13 mouse cellular contexts compared by ENCODE assay signal in the genomic region with DNA sequence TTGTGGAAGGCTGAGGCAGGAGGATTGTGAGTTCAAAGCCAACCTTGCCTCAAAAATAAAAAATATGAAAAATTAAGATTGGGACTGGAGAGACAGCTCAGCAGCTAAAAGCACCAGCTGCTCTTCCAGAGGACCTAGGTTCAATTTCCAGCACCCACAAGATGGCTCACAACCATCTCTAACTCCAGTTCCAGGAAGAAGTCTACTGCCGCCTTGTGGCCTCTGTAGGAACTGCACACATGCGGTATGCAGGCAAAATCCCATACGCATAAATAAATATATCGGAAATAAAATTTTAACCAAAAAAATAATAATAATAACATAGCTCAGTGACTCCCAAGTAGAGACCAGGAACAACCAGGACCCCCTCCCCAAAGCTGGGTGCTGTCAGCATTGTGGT. TPM values are rescaled to one million over a fixed set of nuclear protein-coding genes. Genes with fewer than 3 reads are reported as not detected.
A peak's percentile ranks its signal among the peaks of the same experiment; 100 is the strongest.
DNase-seq lines count a peak whose midpoint lies in the region; ATAC-seq and TF ChIP-seq lines count a peak whose summit lies in the region.
"Had no signal": no experiment of that assay in that cellular context is flagged by ENCODE, and none has a peak within 500 bp of the region (broad histone marks: within the 10 kb centered on the region; RNA-seq: fewer than 3 reads in every experiment).

No protein-coding gene starts in this region.

- H3K36me3 ChIP-seq in intestine, postnatal 0 days (ENCODE audit: control insufficient read depth, insufficient read depth): no peaks in the 10 kb centered on the region
- no peaks in the 10 kb centered on the region for H3K36me3 ChIP-seq in intestine, embryonic 15.5 days
- H3K36me3 ChIP-seq in thymus, adult 2 months (ENCODE audit: control insufficient read depth, insufficient read depth, low read length): no peaks in the 10 kb centered on the region
- no peaks in the 10 kb centered on the region for H3K36me3 ChIP-seq in kidney, embryonic 15.5 days
- H3K36me3 ChIP-seq: embryonic facial prominence, embryonic 12.5 days; heart, embryonic 15.5 days; limb, embryonic 15.5 days; stomach, embryonic 15.5 days had no signal

- TF ChIP-seq POLR2A in thymus, adult 2 months (IDR thresholded peaks at IDR 0.05; ENCODE audit: control insufficient read depth, extremely low read depth, insufficient read depth, low read length, poor library complexity): no peak

- ATAC-seq in intestine, postnatal 0 days: no peak
- no peak for ATAC-seq in intestine, embryonic 15.5 days
- ATAC-seq in kidney, embryonic 15.5 days (replicated peaks; ENCODE audit: low FRiP score): no peak

- H3K27me3 ChIP-seq in intestine, postnatal 0 days (replicated peaks; ENCODE audit: control insufficient read depth, insufficient read depth, low read length): no peaks in the 10 kb centered on the region
- no peaks in the 10 kb centered on the region for H3K27me3 ChIP-seq in intestine, embryonic 15.5 days (replicated peaks)
- H3K27me3 ChIP-seq in thymus, adult 2 months (ENCODE audit: control insufficient read depth, insufficient read depth, low read length): no peaks in the 10 kb centered on the region
- no peaks in the 10 kb centered on the region for H3K27me3 ChIP-seq in kidney, embryonic 15.5 days
- H3K27me3 ChIP-seq: embryonic facial prominence, embryonic 12.5 days; heart, embryonic 15.5 days; limb, embryonic 15.5 days; stomach, embryonic 15.5 days had no signal

- DNase-seq in thymus, postnatal 14 days: peak; percentile 23
- no peak for DNase-seq in thymus, adult 2 months
- peak; percentile 13 for DNase-seq in c-Kit-positive CD71-positive TER-119-negative erythroid progenitor cells, embryonic 14.5 days (ENCODE audit: low read depth)
- peak; percentile 59 for DNase-seq in thymus, postnatal 4 days
- no peak for DNase-seq in left cerebral cortex, adult 18-20 months (ENCODE audit: low spot score in 2 of 2)
- DNase-seq: kidney, adult 9 months had no signal

- H3K4me1 ChIP-seq in intestine, postnatal 0 days (replicated peaks; ENCODE audit: control insufficient read depth, insufficient read depth, low read length): 0 out of 2 replicates have a peak, but pooled peaks cover 5% of the 10 kb centered on the region
- 0 out of 2 replicates have a peak, but pooled peaks cover 4% of the 10 kb centered on the region for H3K4me1 ChIP-seq in intestine, embryonic 15.5 days (replicated peaks)
- peaks cover 7% of the 10 kb centered on the region for H3K4me1 ChIP-seq in thymus, adult 2 months (replicated peaks; ENCODE audit: control insufficient read depth, insufficient read depth, low read length)
- H3K4me1 ChIP-seq in kidney, embryonic 15.5 days: peaks cover 8% of the 10 kb centered on the region
- H3K4me1 ChIP-seq: embryonic facial prominence, embryonic 12.5 days; stomach, embryonic 15.5 days had no signal

- no peak overlapping the region for H3K4me3 ChIP-seq in intestine, postnatal 0 days (ENCODE audit: low read depth, low read length)
- no peak overlapping the region for H3K4me3 ChIP-seq in intestine, embryonic 15.5 days (replicated peaks)
- no peak overlapping the region for H3K4me3 ChIP-seq in thymus, adult 2 months (ENCODE audit: control insufficient read depth, insufficient read depth, low read length)
- H3K4me3 ChIP-seq in kidney, embryonic 15.5 days (replicated peaks): no peak overlapping the region
- H3K4me3 ChIP-seq: embryonic facial prominence, embryonic 12.5 days; heart, embryonic 15.5 days; limb, embryonic 15.5 days; stomach, embryonic 15.5 days had no signal

- no peak overlapping the region for H3K9ac ChIP-seq in intestine, postnatal 0 days (ENCODE audit: low read depth, low read length)
- no peak overlapping the region for H3K9ac ChIP-seq in intestine, embryonic 15.5 days
- no peak overlapping the region for H3K9ac ChIP-seq in kidney, embryonic 15.5 days
- H3K9ac ChIP-seq: embryonic facial prominence, embryonic 12.5 days; heart, embryonic 15.5 days; limb, embryonic 15.5 days; stomach, embryonic 15.5 days had no signal

- H3K27ac ChIP-seq in intestine, postnatal 0 days (ENCODE audit: low read depth, low read length): no peak overlapping the region
- H3K27ac ChIP-seq in intestine, embryonic 15.5 days: no peak overlapping the region
- no peak overlapping the region for H3K27ac ChIP-seq in thymus, adult 2 months (ENCODE audit: control insufficient read depth, insufficient read depth, low read length)
- no peak overlapping the region for H3K27ac ChIP-seq in kidney, embryonic 15.5 days
- H3K27ac ChIP-seq: embryonic facial prominence, embryonic 12.5 days; heart, embryonic 15.5 days; limb, embryonic 15.5 days; stomach, embryonic 15.5 days had no signal

- WGBS in intestine, postnatal 0 days: 75% methylated on average over 4 of the region's 4 CpGs
- WGBS in intestine, embryonic 15.5 days: 65% methylated on average over 4 of the region's 4 CpGs
- 85% methylated on average over 4 of the region's 4 CpGs for WGBS in thymus, adult 2 months
- WGBS in kidney, embryonic 15.5 days: 83% methylated on average over 4 of the region's 4 CpGs

- no peak overlapping the region for H3K4me2 ChIP-seq in intestine, postnatal 0 days (replicated peaks; ENCODE audit: low read depth)
- no peak overlapping the region for H3K4me2 ChIP-seq in intestine, embryonic 15.5 days (replicated peaks)
- H3K4me2 ChIP-seq in kidney, embryonic 15.5 days: no peak overlapping the region
- H3K4me2 ChIP-seq: embryonic facial prominence, embryonic 12.5 days; heart, embryonic 15.5 days; limb, embryonic 15.5 days; stomach, embryonic 15.5 days had no signal

- TF ChIP-seq CTCF in intestine, postnatal 0 days (IDR thresholded peaks at IDR 0.05; ENCODE audit: low read depth): peak; percentile 56
- TF ChIP-seq CTCF in thymus, adult 2 months (IDR thresholded peaks at IDR 0.05; ENCODE audit: borderline replicate concordance, control insufficient read depth, extremely low read depth, insufficient read depth, low read length, poor library complexity): no peak

- no peaks in the 10 kb centered on the region for H3K9me3 ChIP-seq in intestine, postnatal 0 days (ENCODE audit: control insufficient read depth)
- no peaks in the 10 kb centered on the region for H3K9me3 ChIP-seq in intestine, embryonic 15.5 days
- no peaks in the 10 kb centered on the region for H3K9me3 ChIP-seq in kidney, embryonic 15.5 days (replicated peaks)
- H3K9me3 ChIP-seq: embryonic facial prominence, embryonic 12.5 days; heart, embryonic 15.5 days; limb, embryonic 15.5 days; stomach, embryonic 15.5 days had no signal

RNA-seq across cellular contexts. Expression of gene Lrp3, which starts 51.4 kb away (rescaled TPM):
- polyA plus RNA-seq in intestine, postnatal 0 days (2015; fragmentation: Nextera tagmentation; extraction: Ambion mirVana): 1.6 and 2.1 TPM in 2 replicates
- 4.0 and 5.1 TPM in 2 replicates for polyA plus RNA-seq in intestine, embryonic 15.5 days (2015; fragmentation: Nextera tagmentation; extraction: Ambion mirVana)
- polyA plus RNA-seq in thymus, adult 2 months (2012; rRNA removed): 2.4 TPM in 2 replicates
- 5.2 and 6.3 TPM in 2 replicates for polyA plus RNA-seq in kidney, embryonic 15.5 days (2015; fragmentation: Nextera tagmentation; extraction: Ambion mirVana)
- total RNA-seq in left cerebral cortex, adult 18-20 months (2021): 10 to 100 TPM; 79.8 to 83.6 TPM

RNA-seq across cellular contexts. Expression of gene Gpatch1, which starts 51.6 kb away (rescaled TPM):
- polyA plus RNA-seq in intestine, postnatal 0 days (2015; fragmentation: Nextera tagmentation; extraction: Ambion mirVana): 8.6 and 9.1 TPM in 2 replicates
- 14.8 and 14.9 TPM in 2 replicates for polyA plus RNA-seq in intestine, embryonic 15.5 days (2015; fragmentation: Nextera tagmentation; extraction: Ambion mirVana)
- polyA plus RNA-seq in thymus, adult 2 months (2012; rRNA removed): 5.8 and 6.0 TPM in 2 replicates
- polyA plus RNA-seq in kidney, embryonic 15.5 days (2015; fragmentation: Nextera tagmentation; extraction: Ambion mirVana): 19.5 and 20.4 TPM in 2 replicates
- total RNA-seq in left cerebral cortex, adult 18-20 months (2021): 10 to 100 TPM; 23.3 to 24.4 TPM

Comparison
In these comparisons a context has a peak if more than half of its experiments do, and no peak if none do; other contexts are left out.
1. DNase-seq: peak in thymus, postnatal 14 days (single experiment), c-Kit-positive CD71-positive TER-119-negative erythroid progenitor cells, embryonic 14.5 days (single experiment) and thymus, postnatal 4 days (single experiment); none in thymus, adult 2 months (single experiment) and left cerebral cortex, adult 18-20 months (0 of 2).